Mouse (Mus musculus) frontal cortex, adult 2 months (tissue): ENCODE data around the gene Prss16. TPM values are rescaled to one million over a fixed set of nuclear protein-coding genes. Genes with fewer than 3 reads are reported as not detected.

ENCODE experiments used
- DNase-seq, 2 experiments: peaks; one replicate each; pipeline ENCODE4 v3.0.0; 2022; ENCODE audit warnings: low spot score in 1 of 2; ENCODE audit errors: extremely low spot score in 1 of 2
- polyA plus RNA-seq: library from polyadenylated mRNA; depleted of rRNA; stranded (reverse); fragments of >200 nt; gene quantifications from 2 replicates; pipeline ENCODE4 v1.2.3, GENCODE M21; 2012; rRNA removed

Prss16 gene
- polyA plus RNA-seq, 1 experiment: 0.56 TPM

DNA sequence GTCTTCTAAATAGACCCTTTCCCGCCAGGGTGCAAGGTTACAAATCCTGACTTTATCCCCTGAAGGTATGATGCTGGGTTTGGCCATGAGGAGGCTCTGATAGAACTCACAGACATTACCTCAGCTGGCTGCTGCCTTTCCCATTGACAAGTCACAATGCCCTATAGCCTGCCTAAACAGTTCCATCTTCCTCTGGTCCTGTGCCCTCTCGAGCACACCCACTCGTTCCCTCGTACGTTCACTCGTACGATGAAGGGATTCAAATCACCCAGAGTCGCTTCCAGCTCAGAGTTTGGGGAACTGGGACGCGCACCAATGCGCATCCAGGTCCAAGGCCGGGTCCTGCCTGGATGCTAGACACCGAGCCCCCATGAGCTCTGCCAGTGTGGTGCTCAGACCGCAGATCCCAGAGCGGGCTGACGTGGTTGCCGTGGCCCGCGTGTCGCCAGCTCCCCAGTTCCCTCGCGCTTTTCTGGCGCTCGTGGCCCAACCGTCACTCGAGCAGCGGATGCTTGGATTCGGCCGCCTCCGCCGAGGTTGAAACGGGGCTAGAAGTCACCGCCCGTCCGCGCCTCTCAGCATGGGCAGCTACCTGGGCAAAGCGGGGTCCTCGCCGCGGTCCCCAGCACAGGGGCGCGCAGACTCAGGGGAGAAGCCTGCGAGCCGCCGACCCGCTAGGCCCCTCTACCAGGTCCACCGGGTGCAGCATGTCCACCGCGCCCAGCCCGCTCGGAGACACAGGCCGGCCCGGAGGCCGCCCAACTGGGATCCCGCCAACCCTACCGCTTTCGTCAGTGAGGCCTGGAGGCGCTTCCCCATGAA lies 28.4 kb downstream of the Prss16 start, which contains the start of gene Pom121l2:
Gene Pom121l2 (plus strand): TSS at position 214 of the 822 bp plus-strand sequence.
- no peak for DNase-seq

DNA sequence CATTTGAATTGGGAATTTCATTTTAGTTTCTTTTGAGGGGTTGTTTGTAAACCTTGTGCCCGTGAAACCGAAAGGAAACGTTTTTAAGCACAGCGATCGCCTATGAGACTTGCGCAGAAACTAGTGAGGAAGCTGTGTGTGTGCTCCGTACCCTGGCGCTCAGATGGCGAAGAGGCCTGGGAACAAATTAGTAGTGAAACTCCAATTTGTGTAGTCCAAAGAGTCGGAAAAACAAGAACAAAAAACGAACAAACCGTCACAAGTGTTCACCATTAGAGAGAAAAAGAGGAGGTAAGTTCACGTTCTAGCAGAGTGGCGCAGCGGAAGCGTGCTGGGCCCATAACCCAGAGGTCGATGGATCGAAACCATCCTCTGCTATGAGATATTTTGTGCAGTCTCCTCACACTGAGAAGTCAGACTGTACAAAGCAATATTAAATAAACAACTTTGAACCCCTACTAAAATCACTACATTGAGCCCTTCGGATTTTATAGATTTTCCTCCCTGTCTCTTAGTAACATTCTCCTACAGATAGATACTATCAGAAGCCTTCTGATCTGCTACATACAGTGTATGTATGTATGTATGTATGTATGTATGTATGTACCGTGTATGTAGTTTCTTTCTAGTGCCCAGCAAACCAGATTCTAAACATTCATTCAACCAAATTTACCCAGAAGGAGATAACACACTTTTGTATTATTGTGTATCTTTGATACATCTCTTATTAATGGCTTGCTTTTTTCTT lies 34.6 kb downstream of the Prss16 start:
- DNase-seq: peak; percentile 33 to 86

DNA sequence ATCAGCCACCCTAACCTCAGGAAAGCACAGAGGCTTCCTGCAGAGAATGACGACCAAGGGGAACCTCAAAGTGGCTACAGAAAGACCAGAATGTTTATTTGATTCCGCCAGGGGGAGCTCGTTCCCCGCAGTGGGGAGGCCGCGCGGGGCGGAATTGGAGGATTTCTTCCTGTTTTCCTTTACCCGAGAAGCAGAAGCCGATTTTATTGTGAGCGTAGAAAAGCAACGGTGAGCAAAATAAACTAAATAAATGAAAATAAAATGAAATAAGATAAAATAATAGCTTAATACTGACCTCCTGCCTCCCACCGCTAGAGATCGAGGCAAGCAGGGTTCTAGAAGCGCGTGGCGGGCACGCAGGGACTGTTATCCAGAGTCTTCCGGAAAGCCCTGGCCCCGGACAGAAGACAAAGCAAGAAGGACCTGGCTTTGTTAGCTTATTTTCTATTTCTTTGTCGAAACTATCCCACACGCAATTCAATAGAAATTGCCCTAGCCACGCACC lies 35.3 kb downstream of the Prss16 start:
- peak; percentile 53 to 95 for DNase-seq

DNA sequence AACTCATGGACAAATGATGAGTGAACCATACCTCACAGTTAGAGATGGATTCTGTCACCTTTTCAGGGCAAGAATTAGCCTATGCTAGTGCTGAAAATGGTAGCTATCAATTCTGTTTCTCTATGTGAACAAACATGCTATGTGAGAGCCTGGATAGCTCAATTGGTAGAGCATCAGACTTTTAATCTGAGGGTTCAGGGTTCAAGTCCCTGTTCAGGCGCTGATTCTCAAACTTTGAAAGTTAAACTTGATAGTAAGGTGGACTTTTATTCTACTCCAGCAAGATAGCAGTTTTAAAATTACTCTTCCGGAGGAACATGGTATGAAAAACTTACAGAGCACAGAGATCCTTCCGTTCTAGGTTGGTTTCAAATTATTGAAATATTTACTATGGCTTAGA lies 37.9 kb downstream of the Prss16 start:
- no peak for DNase-seq

DNA sequence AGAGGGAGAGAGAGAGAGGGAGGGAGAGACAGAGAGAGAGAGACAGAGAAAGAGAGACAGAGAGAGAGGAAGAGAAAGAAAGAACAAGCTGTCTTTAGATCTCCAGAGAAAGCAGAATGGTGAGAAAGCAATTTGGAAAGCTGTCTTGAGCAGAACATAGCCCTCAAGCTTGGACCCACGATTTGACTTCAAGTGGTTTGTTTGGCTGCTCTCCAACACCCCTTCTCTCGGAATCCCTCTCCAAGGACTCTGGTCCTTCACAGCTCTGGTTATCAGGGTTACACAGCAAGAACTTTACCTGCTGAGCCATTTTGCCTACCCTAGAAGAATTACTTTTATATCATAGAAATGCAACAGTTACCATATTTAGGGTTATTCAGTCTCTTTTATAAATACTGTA lies 39.7 kb downstream of the Prss16 start:
- DNase-seq: no peak

DNA sequence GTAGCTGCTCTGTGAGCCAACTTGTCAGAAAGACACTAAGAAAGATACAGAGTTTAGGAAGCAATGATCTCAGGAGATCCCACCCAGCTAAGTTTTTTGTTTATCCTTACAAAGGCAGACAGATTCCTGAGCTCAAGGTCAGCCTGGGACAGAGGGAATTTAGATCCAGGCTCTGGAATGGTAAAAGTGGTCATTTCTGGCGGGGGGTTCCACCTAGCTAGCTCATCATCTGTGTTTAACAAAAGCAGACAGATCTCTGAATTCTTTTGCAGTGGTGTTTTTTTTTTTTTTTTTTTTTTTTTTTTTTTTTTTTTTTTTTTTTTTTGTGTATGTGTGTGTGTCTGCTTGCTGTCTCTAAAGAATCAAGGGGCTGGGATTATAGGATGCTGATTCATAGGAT lies 40.3 kb downstream of the Prss16 start:
- no peak for DNase-seq

Other genes starting within 250 kb of the Prss16 start
- 0.18 and 0.71 TPM in 2 replicates for gene Hist1h1b, start 229.1 kb downstream of the Prss16 start, polyA plus RNA-seq
- gene Hist1h3i, start 226.4 kb downstream of the Prss16 start, polyA plus RNA-seq: 3.1 and 4.5 TPM in 2 replicates
- gene Hist1h2an, start 222.5 kb downstream of the Prss16 start, polyA plus RNA-seq: not detected in 2 replicates
- gene Hist1h2bp, start 222.3 kb downstream of the Prss16 start, polyA plus RNA-seq: 0.32 and 0.57 TPM in 2 replicates
- gene Hist1h2bq, start 199.5 kb downstream of the Prss16 start, polyA plus RNA-seq: 1.5 and 1.9 TPM in 2 replicates
- not detected in 2 replicates for gene Hist1h2ao, start 199.3 kb downstream of the Prss16 start, polyA plus RNA-seq
- not detected in 2 replicates for gene Hist1h4m, start 198.0 kb downstream of the Prss16 start, polyA plus RNA-seq
- 12.0 and 12.7 TPM in 2 replicates for gene Hist1h4n, start 177.5 kb downstream of the Prss16 start, polyA plus RNA-seq
- 3.5 and 3.9 TPM in 2 replicates for gene Hist1h2ap, start 176.2 kb downstream of the Prss16 start, polyA plus RNA-seq
- gene Hist1h2br, start 176.0 kb downstream of the Prss16 start, polyA plus RNA-seq: 0.21 and 0.96 TPM in 2 replicates
- gene Zfp184, start 64.6 kb downstream of the Prss16 start, polyA plus RNA-seq: 2.2 and 2.6 TPM in 2 replicates
- gene Pom121l2, start 28.5 kb downstream of the Prss16 start, polyA plus RNA-seq: not detected in 2 replicates
- gene Hist1h2ah, start 25.8 kb upstream of the Prss16 start, polyA plus RNA-seq: 0.80 TPM in 1 of 2 replicates, not detected in the other
- gene Hist1h2bk, start 26.1 kb upstream of the Prss16 start, polyA plus RNA-seq: 0.36 and 0.65 TPM in 2 replicates
- gene Hist1h4i, start 31.6 kb upstream of the Prss16 start, polyA plus RNA-seq: 12.2 and 13.3 TPM in 2 replicates
- gene Hist1h2ag, start 33.2 kb upstream of the Prss16 start, polyA plus RNA-seq: 0.36 and 0.38 TPM in 2 replicates
- 0.78 and 1.6 TPM in 2 replicates for gene Hist1h2bj, start 33.5 kb upstream of the Prss16 start, polyA plus RNA-seq
- gene Vmn1r188, start 74.7 kb upstream of the Prss16 start, polyA plus RNA-seq: not detected in 2 replicates
- gene Vmn1r189, start 96.1 kb upstream of the Prss16 start, polyA plus RNA-seq: not detected in 2 replicates
- not detected in 2 replicates for gene Vmn1r191, start 174.2 kb upstream of the Prss16 start, polyA plus RNA-seq
- gene Vmn1r192, start 181.4 kb upstream of the Prss16 start, polyA plus RNA-seq: not detected in 2 replicates
- gene Vmn1r193, start 213.4 kb upstream of the Prss16 start, polyA plus RNA-seq: not detected in 2 replicates
- not detected in 2 replicates for gene Vmn1r194, start 234.5 kb upstream of the Prss16 start, polyA plus RNA-seq